Mouse (Mus musculus) liver, embryonic 14.5 days (tissue): ENCODE data around the gene Ccdc167. TPM values are rescaled to one million over a fixed set of nuclear protein-coding genes. Genes with fewer than 3 reads are reported as not detected.

Experiments used
- ATAC-seq: fragments of 200-750 bp; cut with Nextera tagmentation; 2 replicates; pipeline ENCODE4 v1.8.0; 2017; ENCODE audit warnings: moderate number of reproducible peaks, mild to moderate bottlenecking, moderate library complexity; ENCODE audit not compliant: insufficient read depth
- DNase-seq, 3 experiments: peaks; one replicate each; pipeline ENCODE4 v3.0.0-alpha.2; 2012 to 2013; ENCODE audit warnings: low read depth in 3 of 3, low spot score in 3 of 3
- H3K27ac ChIP-seq: fragments of 300-500 bp; sonication (generic); 2 replicates; pipeline ENCODE4 v1.5.1; 2014; ENCODE audit warnings: moderate library complexity, mild to moderate bottlenecking, control low read depth, inconsistent platforms
- H3K27me3 ChIP-seq: fragments of 300-500 bp; sonication (generic); 2 replicates; pipeline ENCODE4 v1.6.1; 2014; ENCODE audit warnings: mild to moderate bottlenecking, low read length, moderate library complexity; ENCODE audit not compliant: control insufficient read depth, insufficient read depth
- H3K36me3 ChIP-seq: fragments of 300-500 bp; sonication (generic); replicated peaks from 2 replicates; pipeline ENCODE4 v1.6.1; 2014; ENCODE audit warnings: low read depth; ENCODE audit not compliant: control insufficient read depth, insufficient read depth
- H3K4me1 ChIP-seq, 2 experiments: fragments of 200-500 bp in 1 of 2; fragments of 300-500 bp in 1 of 2; sonication (generic) in 1 of 2; replicated peaks; 2 replicates each; pipeline ENCODE4 v1.6.1; 2012 to 2014; ENCODE audit warnings: antibody characterized with exemption in 1 of 2, inconsistent platforms in 1 of 2, low read length in 1 of 2; ENCODE audit not compliant: control insufficient read depth in 2 of 2, insufficient read depth in 2 of 2
- H3K4me2 ChIP-seq: fragments of 300-500 bp; sonication (generic); 2 replicates; pipeline ENCODE4 v1.6.1; 2014; ENCODE audit warnings: low read depth, mild to moderate bottlenecking, control low read depth, moderate library complexity
- H3K4me3 ChIP-seq, 2 experiments: fragments of 200-500 bp in 1 of 2; fragments of 300-500 bp in 1 of 2; sonication (generic) in 1 of 2; 2 replicates each; pipeline ENCODE4 v1.5.1; 2012 to 2014; ENCODE audit warnings: low read depth in 2 of 2, low read length in 2 of 2, mild to moderate bottlenecking in 2 of 2, control low read depth in 1 of 2, inconsistent platforms in 1 of 2, moderate library complexity in 1 of 2; ENCODE audit not compliant: insufficient read depth in 1 of 2
- H3K9ac ChIP-seq: fragments of 300-500 bp; sonication (generic); replicated peaks from 2 replicates; pipeline ENCODE4 v1.6.1; 2014; ENCODE audit warnings: mild to moderate bottlenecking, control low read depth, moderate library complexity
- H3K9me3 ChIP-seq: fragments of 300-500 bp; sonication (generic); 2 replicates; pipeline ENCODE4 v1.6.1; 2016; ENCODE audit warnings: low read length, mixed read lengths; ENCODE audit not compliant: control insufficient read depth
- CTCF ChIP-seq: IDR thresholded peaks from 2 replicates; pipeline ENCODE4 v1.5.1; 2016; ENCODE audit warnings: antibody characterized with exemption, low read depth, control low read depth
- EP300 ChIP-seq: IDR thresholded peaks from 2 replicates; pipeline ENCODE4 v1.6.1; 2016; ENCODE audit warnings: antibody characterized with exemption, low read depth
- WGBS: fragments of 180-500 bp; shearing (Covaris S2); extraction: QIAGEN DNeasy Blood & Tissue Kit; methylation state at CpG from one replicate; pipeline ENCODE4 v1.1.7; 2014; ENCODE audit not compliant: insufficient replicate concordance; 5-methylcytosine and 5-hydroxymethylcytosine counted together
- polyA plus RNA-seq, 2 experiments: library from polyadenylated mRNA; depleted of rRNA in 1 of 2; stranded (reverse) in 1 of 2; unstranded in 1 of 2; fragments of >200 nt; fragmentation: Nextera tagmentation in 1 of 2; extraction: Ambion mirVana in 1 of 2; gene quantifications; 2 replicates each; pipeline versions ENCODE4 v1.2.1 to v1.2.3; 2012 to 2014

Gene Ccdc167
- polyA plus RNA-seq, 2 experiments: 7.6 to 10.1 TPM

DNA sequence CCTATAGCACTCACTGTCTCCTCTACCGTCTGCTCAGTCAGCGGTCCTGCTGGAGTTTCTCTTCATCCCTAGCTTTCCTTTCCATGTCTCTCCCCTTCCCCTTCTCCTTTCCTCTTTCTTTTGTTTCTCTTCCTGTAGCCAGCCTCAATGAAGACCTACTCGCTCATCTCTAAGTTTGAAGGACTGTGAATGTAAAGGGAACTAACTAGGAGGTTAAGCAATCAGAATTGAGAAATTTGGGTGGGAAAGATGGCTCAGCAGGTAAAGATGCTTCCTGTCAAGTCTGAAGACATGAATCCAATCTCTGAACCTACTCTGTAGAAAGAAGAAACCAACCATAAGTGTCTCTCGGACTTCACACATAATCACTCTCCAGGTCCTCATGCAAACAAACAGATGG is 43.5 kb downstream of the Ccdc167 start:
- H3K27me3 ChIP-seq: no peaks in the 10 kb centered on the region
- 76% methylated on average over 4 of the region's 4 CpGs for WGBS
- H3K9ac ChIP-seq: no peak overlapping the region
- no peaks in the 10 kb centered on the region for H3K9me3 ChIP-seq
- no peak overlapping the region for H3K4me3 ChIP-seq
- DNase-seq (no peak), ATAC-seq (no peak)
- no peak overlapping the region for H3K4me2 ChIP-seq
- H3K27ac ChIP-seq: no peak overlapping the region
- TF ChIP-seq CTCF: no peak
- TF ChIP-seq EP300: no peak
- H3K36me3 ChIP-seq: peaks cover 62% of the 10 kb centered on the region
- H3K4me1 ChIP-seq: peaks cover 21 to 22% of the 10 kb centered on the region in 2 experiments

GRCm38 (mm10) chr17:29671021-29671420 is 45.8 kb downstream of the Ccdc167 start:
- Histone ChIP-seq H3K9ac (no peak overlapping the region), H3K27me3 (no peaks in the 10 kb centered on the region), H3K36me3 (peaks cover 54% of the 10 kb centered on the region), H3K4me2 (no peak overlapping the region), H3K27ac (no peak overlapping the region), H3K9me3 (no peaks in the 10 kb centered on the region), H3K4me3 (no peak overlapping the region), H3K4me1 (peaks cover 22 to 26% of the 10 kb centered on the region in 2 experiments)
- no peak for ATAC-seq
- TF ChIP-seq CTCF (no peak), EP300 (no peak)
- 86% methylated on average over 2 of the region's 2 CpGs for WGBS
- no peak for DNase-seq

DNA sequence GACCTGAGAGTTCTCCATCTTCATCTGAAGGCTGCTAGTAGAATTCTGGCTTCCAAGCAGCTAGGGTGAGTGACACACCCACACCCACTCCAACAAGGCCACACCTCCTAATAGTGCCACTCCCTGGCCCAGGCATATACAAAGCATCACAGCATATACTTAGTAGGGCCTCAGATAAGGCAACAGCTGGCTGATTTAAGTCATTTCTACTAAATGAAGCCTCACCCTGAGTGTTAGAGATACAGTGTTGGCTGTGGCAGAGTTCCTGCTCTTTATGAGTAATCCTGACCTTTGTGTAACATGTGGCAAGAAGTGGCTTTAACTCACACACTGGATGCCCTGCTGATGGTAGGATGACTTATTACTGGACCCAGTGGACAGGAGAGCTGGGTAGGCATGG is 46.9 kb downstream of the Ccdc167 start:
- peak overlapping the region; percentile 48 for H3K4me2 ChIP-seq
- peak; percentile 58 to 74 (median 67) for DNase-seq
- no peaks in the 10 kb centered on the region for H3K9me3 ChIP-seq
- H3K27me3 ChIP-seq: no peaks in the 10 kb centered on the region
- no peak overlapping the region for H3K4me3 ChIP-seq
- no peak overlapping the region; the same call in 1 of the 2 replicates for H3K9ac ChIP-seq
- peaks cover 46% of the 10 kb centered on the region for H3K36me3 ChIP-seq
- ATAC-seq: peak; percentile 94
- TF ChIP-seq CTCF: no peak; the same call in 1 of the 2 replicates
- TF ChIP-seq EP300: no peak
- peak overlapping the region; percentile 80 for H3K27ac ChIP-seq
- H3K4me1 ChIP-seq: peaks cover 22 to 26% of the 10 kb centered on the region in 2 experiments

DNA sequence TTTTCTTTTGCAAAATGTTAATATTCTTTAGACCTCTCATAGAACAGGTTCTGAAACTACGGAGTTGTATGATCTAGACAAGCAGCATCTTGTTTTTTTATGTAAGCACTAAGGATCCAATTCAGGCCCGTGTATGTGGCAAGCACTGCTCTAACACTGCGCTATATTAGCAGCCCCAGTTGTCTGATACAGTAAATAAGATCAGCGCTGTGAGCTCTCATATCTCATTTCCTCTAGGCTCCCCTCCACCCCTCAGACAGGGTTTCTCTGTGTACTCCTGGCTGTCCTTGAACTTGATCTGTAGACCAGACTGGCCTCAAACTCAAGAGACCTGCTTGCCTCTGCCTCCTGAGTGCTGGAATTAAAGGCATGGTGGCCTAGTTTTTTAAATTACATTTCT is 47.8 kb downstream of the Ccdc167 start:
- H3K9ac ChIP-seq: no peak overlapping the region
- no peaks in the 10 kb centered on the region for H3K9me3 ChIP-seq
- ATAC-seq: 0 out of 2 replicates have a peak, but pooled peaks have one; percentile 27
- TF ChIP-seq EP300: no peak
- TF ChIP-seq CTCF: no peak
- no peaks in the 10 kb centered on the region for H3K27me3 ChIP-seq
- 50% methylated on average over 4 of the region's 4 CpGs for WGBS
- H3K27ac ChIP-seq: peak overlapping the region; percentile 80
- peaks cover 22 to 26% of the 10 kb centered on the region in 2 experiments for H3K4me1 ChIP-seq
- peaks cover 46% of the 10 kb centered on the region for H3K36me3 ChIP-seq
- DNase-seq: no peak
- no peak overlapping the region for H3K4me3 ChIP-seq
- peak overlapping the region; percentile 48 for H3K4me2 ChIP-seq

- 78% methylated on average over 10 of the region's 10 CpGs for WGBS
These were observed 48.5 kb downstream of the Ccdc167 start for GRCm38 (mm10) chr17:29668051-29668986.

More at GRCm38 (mm10) chr17:29668051-29668986, 48.5 kb downstream of the Ccdc167 start:
- Histone ChIP-seq H3K4me3 (no peak overlapping the region), H3K36me3 (peaks cover 45% of the 10 kb centered on the region), H3K9ac (no peak overlapping the region), H3K4me2 (no peak overlapping the region), H3K9me3 (no peaks in the 10 kb centered on the region), H3K27me3 (no peaks in the 10 kb centered on the region), H3K4me1 (peaks cover 22 to 26% of the 10 kb centered on the region in 2 experiments), H3K27ac (peak overlapping the region; percentile 12; the same call in 1 of the 2 replicates)
- TF ChIP-seq EP300 (no peak), CTCF (no peak)
- no peak for ATAC-seq
- no peak for DNase-seq
